Mouse (Mus musculus) embryonic facial prominence, embryonic 12.5 days (tissue): ENCODE measurements around the gene Tsc1. TPM values are rescaled to one million over a fixed set of nuclear protein-coding genes. Genes with fewer than 3 reads are reported as not detected.

ENCODE experiments used
- ATAC-seq: fragments of 200-750 bp; cut with Nextera tagmentation; 2 replicates; pipeline ENCODE4 v1.8.0; 2017; ENCODE audit not compliant: insufficient number of reproducible peaks, insufficient read depth, low FRiP score, low TSS enrichment
- H3K27ac ChIP-seq: fragments of 300-500 bp; sonication (generic); 2 replicates; pipeline ENCODE4 v1.5.1; 2016; ENCODE audit warnings: mild to moderate bottlenecking
- H3K27me3 ChIP-seq: fragments of 300-500 bp; sonication (generic); 2 replicates; pipeline ENCODE4 v1.6.1; 2016; ENCODE audit warnings: mild to moderate bottlenecking, moderate library complexity
- H3K36me3 ChIP-seq: fragments of 300-500 bp; sonication (generic); 2 replicates; pipeline ENCODE4 v1.6.1; 2016; ENCODE audit warnings: mild to moderate bottlenecking
- H3K4me1 ChIP-seq: fragments of 300-500 bp; sonication (generic); 2 replicates; pipeline ENCODE4 v1.6.1; 2016
- H3K4me2 ChIP-seq: fragments of 300-500 bp; sonication (generic); replicated peaks from 2 replicates; pipeline ENCODE4 v1.6.1; 2016; ENCODE audit warnings: mild to moderate bottlenecking, moderate library complexity
- H3K4me3 ChIP-seq: fragments of 300-500 bp; sonication (generic); 2 replicates; pipeline ENCODE4 v1.5.1; 2016; ENCODE audit warnings: mild to moderate bottlenecking
- H3K9ac ChIP-seq: fragments of 300-500 bp; sonication (generic); 2 replicates; pipeline ENCODE4 v1.6.1; 2016; ENCODE audit warnings: mild to moderate bottlenecking, moderate library complexity
- H3K9me3 ChIP-seq: fragments of 300-500 bp; sonication (generic); 2 replicates; pipeline ENCODE4 v1.6.1; 2016; ENCODE audit warnings: mild to moderate bottlenecking, moderate library complexity
- WGBS: fragments of 180-500 bp; shearing (Covaris S2); methylation state at CpG from one replicate; pipeline ENCODE4 v1.1.7; 2016; 5-methylcytosine and 5-hydroxymethylcytosine counted together
- polyA plus RNA-seq: library from polyadenylated mRNA; unstranded; fragments of >200 nt; fragmentation: Nextera tagmentation; extraction: Ambion mirVana; gene quantifications from 2 replicates; pipeline ENCODE4 v1.2.1, GENCODE M21; 2016

Gene Tsc1
- polyA plus RNA-seq, 1 experiment from 2014 or later = 25.3 TPM

DNA sequence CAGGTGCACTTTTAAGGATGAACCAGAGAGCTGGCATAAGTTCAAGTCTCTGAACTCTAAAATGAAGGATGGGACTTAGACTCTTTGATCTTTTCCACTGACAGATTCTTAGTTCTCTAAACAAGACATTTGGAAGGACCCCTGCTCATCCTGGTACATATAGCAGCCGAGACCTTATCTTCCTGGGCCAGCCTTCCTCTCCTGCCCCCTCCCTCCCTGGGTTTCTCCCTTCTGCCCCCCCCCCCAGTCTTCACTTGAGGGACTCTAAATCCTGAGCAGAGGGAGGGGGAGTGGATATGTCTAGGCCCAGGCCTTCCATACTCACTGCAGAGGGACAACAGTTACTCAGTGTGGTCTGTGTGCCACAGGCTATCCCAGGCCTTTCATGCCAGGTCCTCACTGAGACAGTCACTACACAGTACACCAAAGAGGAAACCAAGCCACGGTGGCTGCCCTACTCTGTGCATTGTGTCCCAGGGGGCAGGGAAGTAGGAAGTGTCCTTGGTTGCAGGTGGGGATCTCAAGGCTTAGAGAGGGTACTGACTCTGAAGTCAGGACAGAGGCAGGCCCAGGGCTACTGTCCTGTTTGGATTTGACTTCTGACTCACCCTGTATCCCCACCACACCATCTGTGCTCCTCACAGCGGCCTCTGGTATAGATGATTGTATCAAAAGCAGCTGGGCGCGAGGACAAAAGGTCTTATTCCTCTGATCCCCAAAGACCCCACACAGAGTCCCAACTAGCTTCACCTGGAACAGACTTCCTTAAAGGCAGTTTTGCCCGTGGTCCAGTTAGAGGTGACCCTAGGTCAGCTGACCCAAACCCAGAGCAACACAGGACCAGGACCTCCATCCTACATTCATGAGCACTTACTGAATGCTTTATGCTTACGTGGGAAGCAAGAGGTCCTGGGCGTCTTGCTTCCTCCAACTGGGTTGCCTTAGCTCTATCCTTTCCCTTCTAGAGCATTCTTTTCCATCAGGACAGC lies 23.2 kb upstream of the Tsc1 start:
- H3K36me3 ChIP-seq = no peaks in the 10 kb centered on the region
- no peak overlapping the region for H3K4me3 ChIP-seq
- H3K9ac ChIP-seq = no peak overlapping the region
- ATAC-seq = no peak
- H3K27ac ChIP-seq = no peak overlapping the region
- 71% methylated on average over 8 of the region's 8 CpGs for WGBS
- H3K9me3 ChIP-seq = no peaks in the 10 kb centered on the region
- no peak overlapping the region for H3K4me2 ChIP-seq
- peaks cover 22% of the 10 kb centered on the region for H3K27me3 ChIP-seq
- peaks cover 3% of the 10 kb centered on the region; the same call in 1 of the 2 replicates for H3K4me1 ChIP-seq

DNA sequence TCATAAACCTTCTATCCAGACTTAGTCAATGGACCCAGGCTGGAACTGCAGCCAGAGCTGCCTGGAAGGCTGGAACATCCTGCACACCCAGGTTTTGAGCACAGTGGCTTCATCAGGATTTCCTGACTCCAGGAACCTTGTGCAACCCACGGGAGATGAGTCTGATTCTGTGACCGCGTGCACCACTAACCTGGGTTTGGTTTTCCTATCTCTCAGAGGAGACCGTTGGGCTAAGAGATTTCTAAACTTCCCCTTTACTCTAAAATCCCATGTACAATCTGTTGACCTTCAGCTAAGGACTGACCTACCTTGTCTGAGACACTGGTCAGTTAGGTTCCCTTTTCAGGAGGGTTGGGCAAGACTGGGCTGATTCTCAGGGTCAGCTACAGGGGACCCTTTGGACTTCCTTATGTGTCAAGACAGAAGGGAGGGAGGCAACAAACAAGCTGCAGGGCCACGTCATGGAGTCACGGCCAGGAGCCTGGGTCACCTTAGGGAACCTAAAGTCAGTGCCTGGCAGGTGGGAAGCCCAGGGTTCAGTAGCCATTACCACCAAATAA lies 22.2 kb upstream of the Tsc1 start:
- H3K27me3 ChIP-seq = peaks cover 25% of the 10 kb centered on the region
- H3K4me2 ChIP-seq = no peak overlapping the region
- no peaks in the 10 kb centered on the region for H3K9me3 ChIP-seq
- H3K4me3 ChIP-seq = no peak overlapping the region
- no peak overlapping the region for H3K27ac ChIP-seq
- no peak for ATAC-seq
- H3K4me1 ChIP-seq = peaks cover 4% of the 10 kb centered on the region; the same call in 1 of the 2 replicates
- no peaks in the 10 kb centered on the region for H3K36me3 ChIP-seq
- 87% methylated on average over 6 of the region's 6 CpGs for WGBS
- H3K9ac ChIP-seq = no peak overlapping the region

DNA sequence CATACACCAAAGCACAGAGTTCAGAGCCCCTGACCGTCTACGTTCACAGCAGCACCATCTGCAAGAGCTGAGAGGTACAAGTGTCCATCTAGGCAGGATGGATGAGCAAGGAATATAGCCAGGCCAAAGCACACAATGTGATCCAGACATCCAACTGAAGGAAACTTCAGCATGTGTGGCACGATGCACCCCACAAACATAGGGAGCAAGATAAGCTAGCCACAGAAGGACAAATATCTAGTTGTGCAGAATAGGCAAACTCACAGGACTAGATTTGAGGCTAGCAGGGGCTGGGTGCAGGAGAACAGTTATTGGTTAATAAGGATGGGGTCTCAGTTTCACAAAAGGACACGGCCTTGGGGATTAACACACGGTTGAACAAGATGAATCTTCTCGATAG lies 21.7 kb upstream of the Tsc1 start:
- H3K4me1 ChIP-seq = peaks cover 4% of the 10 kb centered on the region; the same call in 1 of the 2 replicates
- no peaks in the 10 kb centered on the region for H3K9me3 ChIP-seq
- no peak overlapping the region for H3K27ac ChIP-seq
- H3K36me3 ChIP-seq = no peaks in the 10 kb centered on the region
- ATAC-seq = no peak
- H3K9ac ChIP-seq = no peak overlapping the region
- WGBS = 83% methylated on average over 6 of the region's 6 CpGs
- no peak overlapping the region for H3K4me3 ChIP-seq
- H3K27me3 ChIP-seq = peaks cover 25% of the 10 kb centered on the region
- H3K4me2 ChIP-seq = no peak overlapping the region

DNA sequence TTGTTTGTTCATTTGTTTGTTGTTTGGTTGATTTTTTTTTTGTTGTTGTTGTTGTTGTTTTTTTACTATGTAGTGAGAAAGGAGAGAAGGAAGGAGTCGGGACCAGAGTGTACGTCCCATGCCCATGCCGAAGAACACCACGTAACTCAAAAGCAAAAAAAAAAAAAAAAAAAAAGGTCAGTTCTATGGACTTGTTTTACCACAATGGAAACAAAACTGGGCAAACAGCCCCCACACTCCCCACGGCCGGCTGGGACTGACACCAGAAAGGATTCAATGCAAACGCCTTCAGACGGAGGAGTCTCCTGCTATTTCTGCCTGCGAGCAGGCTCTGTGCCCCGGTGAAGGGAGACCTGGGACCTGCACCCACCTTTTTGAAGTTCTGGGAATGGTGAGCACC lies 20.5 kb upstream of the Tsc1 start:
- ATAC-seq = no peak
- Histone ChIP-seq H3K4me2 (no peak overlapping the region), H3K27ac (no peak overlapping the region), H3K9ac (no peak overlapping the region), H3K4me1 (peaks cover 4% of the 10 kb centered on the region; the same call in 1 of the 2 replicates), H3K36me3 (no peaks in the 10 kb centered on the region), H3K9me3 (no peaks in the 10 kb centered on the region), H3K27me3 (peaks cover 25% of the 10 kb centered on the region), H3K4me3 (no peak overlapping the region)
- 65% methylated on average over 10 of the region's 10 CpGs for WGBS

DNA sequence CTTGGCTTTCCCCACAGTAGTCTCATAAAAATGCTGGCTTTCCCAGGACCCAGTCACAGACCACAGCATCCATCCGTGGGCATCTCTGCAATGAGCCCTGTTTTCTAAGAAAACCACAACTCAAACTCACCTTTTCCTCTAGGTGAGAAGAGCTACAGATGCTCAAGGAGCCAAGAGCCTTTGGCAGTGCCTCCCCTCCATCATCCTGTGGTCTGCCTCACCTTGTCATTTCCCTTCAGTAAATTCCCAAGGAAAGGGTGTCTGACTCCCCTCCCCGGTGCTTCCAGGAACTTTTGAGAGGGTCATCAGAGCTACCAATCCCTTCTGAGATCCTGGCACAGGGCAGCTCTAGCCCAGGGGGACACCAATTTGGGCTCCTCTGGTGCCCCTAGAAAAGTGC lies 19.9 kb upstream of the Tsc1 start:
- H3K4me3 ChIP-seq = no peak overlapping the region
- H3K27ac ChIP-seq = no peak overlapping the region
- H3K27me3 ChIP-seq = peaks cover 25% of the 10 kb centered on the region
- WGBS = 26% methylated on average over 2 of the region's 2 CpGs
- H3K9ac ChIP-seq = no peak overlapping the region
- H3K4me2 ChIP-seq = no peak overlapping the region
- H3K36me3 ChIP-seq = no peaks in the 10 kb centered on the region
- peaks cover 4% of the 10 kb centered on the region; the same call in 1 of the 2 replicates for H3K4me1 ChIP-seq
- no peak for ATAC-seq
- no peaks in the 10 kb centered on the region for H3K9me3 ChIP-seq

DNA sequence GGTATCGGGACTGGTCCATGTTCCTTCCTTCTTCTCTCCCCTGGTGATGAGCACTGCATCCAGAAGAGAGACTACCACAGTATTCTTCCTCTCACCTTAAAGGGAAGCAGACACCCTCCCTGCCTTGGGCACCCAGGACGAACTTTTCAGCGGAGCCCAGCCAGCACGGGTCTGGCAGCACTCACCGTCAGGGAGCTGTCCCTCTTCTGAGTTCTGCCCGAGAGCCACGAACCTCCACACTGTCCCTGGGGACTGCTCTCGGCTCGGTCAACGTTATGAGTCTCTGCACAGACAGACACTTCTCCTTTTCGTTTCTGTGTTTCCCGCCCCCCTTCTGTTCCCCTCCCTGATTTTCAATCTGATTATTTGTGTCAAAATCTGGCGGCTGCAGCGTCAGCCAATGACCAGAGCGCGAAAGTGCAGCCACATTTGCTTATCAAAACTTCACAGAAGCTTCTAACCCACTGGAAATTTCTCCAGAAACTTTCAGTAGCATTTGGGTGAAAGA lies 19.3 kb upstream of the Tsc1 start, which contains the start of gene Gfi1b:
Gfi1b (minus strand) TSS at position 319 of the 508 bp plus-strand sequence.
- H3K4me3 ChIP-seq = no peak within 1 kb of the TSS
- no peaks in the 10 kb centered on the region for H3K36me3 ChIP-seq
- peak within 1 kb of the TSS; percentile 20; the same call in 1 of the 2 replicates for H3K4me2 ChIP-seq
- no peak within 1 kb of the TSS for H3K9ac ChIP-seq
- no peak for ATAC-seq
- H3K4me1 ChIP-seq = peaks cover 4% of the 10 kb centered on the region; the same call in 1 of the 2 replicates
- H3K27ac ChIP-seq = no peak within 1 kb of the TSS
- H3K27me3 ChIP-seq = peaks cover 25% of the 10 kb centered on the region
- no peaks in the 10 kb centered on the region for H3K9me3 ChIP-seq
- 6% methylated on average over 16 of the region's 16 CpGs for WGBS

DNA sequence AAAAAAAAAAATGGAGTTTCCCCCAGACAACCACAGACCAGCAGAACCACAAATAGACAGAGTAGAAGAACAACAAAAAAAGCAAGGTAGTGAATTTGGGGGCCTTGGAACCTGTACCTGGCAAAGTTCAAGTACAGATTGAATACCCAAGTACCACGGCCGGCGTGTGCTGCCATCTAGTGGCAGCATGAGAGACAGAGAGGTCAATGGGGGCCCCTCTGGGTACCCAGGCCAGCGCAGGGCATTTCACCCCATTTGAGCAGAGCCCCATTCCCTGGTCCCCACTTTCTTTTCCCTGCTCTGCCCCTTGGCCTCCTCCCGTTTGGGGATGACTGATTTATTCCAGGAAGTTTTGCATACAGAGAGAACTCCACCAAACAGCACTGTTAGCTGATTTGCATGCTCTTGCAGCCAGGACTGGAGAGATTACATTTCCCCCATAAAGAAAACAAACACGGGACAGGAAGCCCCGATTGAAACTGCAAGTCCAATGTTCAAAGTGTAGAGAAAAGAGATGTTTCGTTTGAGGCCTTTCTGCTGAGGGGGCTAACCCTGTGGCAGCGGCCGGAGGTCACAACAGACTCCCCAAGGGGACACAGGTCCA lies 18.4 kb upstream of the Tsc1 start:
- Histone ChIP-seq H3K27ac (no peak overlapping the region), H3K36me3 (no peaks in the 10 kb centered on the region), H3K27me3 (peaks cover 25% of the 10 kb centered on the region), H3K4me1 (peaks cover 4% of the 10 kb centered on the region; the same call in 1 of the 2 replicates), H3K9me3 (no peaks in the 10 kb centered on the region), H3K9ac (no peak overlapping the region), H3K4me2 (no peak overlapping the region), H3K4me3 (no peak overlapping the region)
- 20% methylated on average over 10 of the region's 10 CpGs for WGBS
- no peak for ATAC-seq

DNA sequence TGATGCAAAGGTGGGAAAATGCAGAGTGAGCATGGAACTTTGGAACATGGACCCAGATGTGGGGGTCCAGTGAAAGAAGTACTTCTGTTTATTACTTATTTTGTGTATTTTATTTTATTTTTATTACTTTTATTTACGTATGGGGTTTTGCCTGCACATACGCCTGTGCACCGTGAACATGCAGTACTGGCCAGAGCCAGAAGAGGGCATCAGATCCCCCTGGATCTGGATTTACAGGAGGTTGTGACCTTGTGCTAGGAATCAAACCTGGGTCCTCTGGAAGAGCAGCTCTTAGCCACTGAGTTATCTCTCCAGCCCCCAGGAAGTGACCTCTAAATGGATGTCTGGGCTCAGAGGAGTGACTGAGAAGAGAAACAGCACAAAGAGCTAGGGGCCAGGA lies 16.2 kb upstream of the Tsc1 start:
- H3K4me1 ChIP-seq = peaks cover 5% of the 10 kb centered on the region; the same call in 1 of the 2 replicates
- peaks cover 25% of the 10 kb centered on the region for H3K27me3 ChIP-seq
- H3K9me3 ChIP-seq = no peaks in the 10 kb centered on the region
- no peak overlapping the region for H3K4me3 ChIP-seq
- 87% methylated on average over 3 of the region's 3 CpGs for WGBS
- no peak overlapping the region for H3K27ac ChIP-seq
- H3K9ac ChIP-seq = no peak overlapping the region
- no peak overlapping the region for H3K4me2 ChIP-seq
- H3K36me3 ChIP-seq = no peaks in the 10 kb centered on the region
- ATAC-seq = no peak

DNA sequence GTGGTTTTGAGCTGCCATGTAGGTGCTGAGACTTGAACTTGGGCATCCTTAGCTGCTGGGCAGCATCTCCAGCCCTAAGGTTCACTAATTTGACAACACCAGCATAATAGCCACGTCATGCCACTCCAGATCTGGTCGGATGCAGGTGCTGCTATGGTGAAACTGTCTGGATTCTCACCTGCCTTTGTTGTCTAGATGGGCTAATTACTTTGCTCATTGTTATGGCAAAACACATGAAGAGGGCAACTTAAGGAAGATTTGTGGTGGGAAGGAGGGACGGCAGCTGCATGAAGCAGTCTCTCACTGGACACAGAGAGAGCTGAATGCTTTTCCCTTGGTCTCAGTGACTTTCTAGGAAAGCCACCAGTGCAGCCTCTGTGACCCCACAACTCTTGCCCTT lies 15.0 kb upstream of the Tsc1 start:
- 66% methylated on average over 3 of the region's 3 CpGs for WGBS
- ATAC-seq = no peak
- H3K27ac ChIP-seq = no peak overlapping the region
- H3K36me3 ChIP-seq = no peaks in the 10 kb centered on the region
- peaks cover 19% of the 10 kb centered on the region for H3K27me3 ChIP-seq
- no peak overlapping the region for H3K4me3 ChIP-seq
- H3K4me2 ChIP-seq = no peak overlapping the region
- no peak overlapping the region for H3K9ac ChIP-seq
- H3K9me3 ChIP-seq = no peaks in the 10 kb centered on the region
- H3K4me1 ChIP-seq = peaks cover 8% of the 10 kb centered on the region; the same call in 1 of the 2 replicates

DNA sequence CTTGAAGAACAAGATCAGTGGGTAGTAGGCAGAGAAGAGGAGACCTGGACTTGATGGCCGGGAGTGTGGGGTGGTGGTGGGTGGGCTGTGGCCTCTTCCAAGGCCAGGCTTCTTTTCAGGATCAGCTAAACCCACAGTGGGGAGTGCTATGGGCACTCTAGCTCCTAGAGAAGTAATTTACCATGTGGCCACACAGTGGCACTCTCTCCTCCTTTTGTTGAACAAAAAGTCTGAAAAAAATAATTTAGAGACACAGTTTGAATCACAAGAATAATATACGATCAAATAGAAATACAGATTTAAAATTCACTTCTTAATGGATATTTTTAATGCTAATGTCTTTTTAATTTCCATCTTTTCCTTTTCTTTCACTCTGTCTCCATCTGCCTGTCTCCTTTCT lies 13.0 kb upstream of the Tsc1 start:
- ATAC-seq = no peak
- peaks cover 4% of the 10 kb centered on the region; the same call in 1 of the 2 replicates for H3K4me1 ChIP-seq
- no peak overlapping the region for H3K4me3 ChIP-seq
- H3K9me3 ChIP-seq = no peaks in the 10 kb centered on the region
- no peak overlapping the region for H3K27ac ChIP-seq
- H3K27me3 ChIP-seq = 0 out of 2 replicates have a peak, but pooled peaks cover under 1% of the 10 kb centered on the region
- H3K9ac ChIP-seq = no peak overlapping the region
- no peaks in the 10 kb centered on the region for H3K36me3 ChIP-seq
- no peak overlapping the region for H3K4me2 ChIP-seq
- WGBS = 57% methylated on average over 2 of the region's 2 CpGs

DNA sequence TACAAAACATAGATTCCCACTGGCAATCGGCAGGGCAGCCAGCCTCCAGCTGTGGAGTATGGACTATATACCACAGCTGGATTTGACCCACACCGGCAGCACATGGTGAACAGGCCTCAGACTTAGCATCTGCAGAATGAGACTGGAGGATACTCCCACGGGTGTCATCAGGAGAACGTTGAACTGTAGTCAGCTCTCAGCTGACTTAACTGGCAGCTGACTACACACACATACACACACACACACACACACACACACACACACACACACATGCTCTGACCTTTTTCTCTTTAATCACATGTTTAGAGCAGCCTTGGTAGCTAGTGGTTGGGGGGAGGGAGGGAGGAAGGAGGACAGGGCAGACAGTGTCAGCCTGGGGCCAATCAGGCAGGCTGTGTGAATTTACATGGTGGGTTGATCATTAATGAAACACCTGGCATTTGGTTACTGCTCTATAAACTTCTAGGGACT lies 11.1 kb upstream of the Tsc1 start:
- H3K9ac ChIP-seq = no peak overlapping the region
- ATAC-seq = no peak

More for the DNA sequence above, 11.1 kb upstream of the Tsc1 start:
- no peaks in the 10 kb centered on the region for H3K27me3 ChIP-seq
- H3K36me3 ChIP-seq = no peaks in the 10 kb centered on the region
- no peak overlapping the region for H3K27ac ChIP-seq
- no peak overlapping the region for H3K4me3 ChIP-seq
- no peak overlapping the region for H3K4me2 ChIP-seq
- whole genome bisulfite sequencing = 47% methylated on average over 4 of the region's 4 CpGs
- H3K4me1 ChIP-seq = peaks cover 4% of the 10 kb centered on the region; the same call in 1 of the 2 replicates
- no peaks in the 10 kb centered on the region for H3K9me3 ChIP-seq
